Mouse (Mus musculus): ENCODE data around the gene Zfp385a. TPM values are rescaled to one million over a fixed set of nuclear protein-coding genes. Genes with fewer than 3 reads are reported as not detected.

Gene Zfp385a
- polyA plus RNA-seq, 1 experiment from 2014 or later = 10.1 TPM

- H3K4me3 ChIP-seq (ENCODE audit: low read depth, low read length) = no peak overlapping the region
- no peak overlapping the region for H3K4me2 ChIP-seq (ENCODE audit: low read depth, low read length)
- no peak overlapping the region for H3K9ac ChIP-seq (replicated peaks)
- H3K4me1 ChIP-seq (ENCODE audit: insufficient read depth) = peaks cover 11% of the 10 kb centered on the region
- peaks cover 14% of the 10 kb centered on the region for H3K36me3 ChIP-seq (replicated peaks; ENCODE audit: insufficient read depth, low read length)
- DNase-seq = no peak
- TF ChIP-seq EP300 (IDR thresholded peaks at IDR 0.05; ENCODE audit: low read depth) (no peak), CTCF (IDR thresholded peaks at IDR 0.05; ENCODE audit: low read depth) (no peak)
- no peak for ATAC-seq
- H3K27me3 ChIP-seq (ENCODE audit: insufficient read depth, low read length) = no peaks in the 10 kb centered on the region
- no peak overlapping the region for H3K27ac ChIP-seq (ENCODE audit: low read depth)
- no peaks in the 10 kb centered on the region for H3K9me3 ChIP-seq (ENCODE audit: low read length)
These were observed 22.8 kb downstream of the Zfp385a start for GRCm38 (mm10) chr15:103317120-103317519.

GRCm38 (mm10) chr15:103315979-103316776 is 23.7 kb downstream of the Zfp385a start:
- no peaks in the 10 kb centered on the region for H3K27me3 ChIP-seq (ENCODE audit: insufficient read depth, low read length)
- DNase-seq (peak; percentile 32), ATAC-seq (peak; percentile 20; the same call in 1 of the 2 replicates)
- no peaks in the 10 kb centered on the region for H3K9me3 ChIP-seq (ENCODE audit: low read length)
- WGBS (ENCODE audit: insufficient replicate concordance) = 75% methylated on average over 10 of the region's 10 CpGs
- no peak overlapping the region for H3K9ac ChIP-seq (replicated peaks)
- H3K4me3 ChIP-seq (ENCODE audit: low read depth, low read length) = no peak overlapping the region
- peaks cover 14% of the 10 kb centered on the region for H3K36me3 ChIP-seq (replicated peaks; ENCODE audit: insufficient read depth, low read length)
- no peak overlapping the region for H3K4me2 ChIP-seq (ENCODE audit: low read depth, low read length)
- TF ChIP-seq EP300 (IDR thresholded peaks at IDR 0.05; ENCODE audit: low read depth) (no peak), CTCF (IDR thresholded peaks at IDR 0.05; ENCODE audit: low read depth) (no peak)
- no peak overlapping the region for H3K27ac ChIP-seq (ENCODE audit: low read depth)
- peaks cover 9% of the 10 kb centered on the region for H3K4me1 ChIP-seq (ENCODE audit: insufficient read depth)

GRCm38 (mm10) chr15:103315011-103315502 is 24.8 kb downstream of the Zfp385a start:
- DNase-seq (peak; percentile 77), ATAC-seq (peak; percentile 58)
- 39% methylated on average over 18 of the region's 18 CpGs for WGBS (ENCODE audit: insufficient replicate concordance)
- TF ChIP-seq CTCF (IDR thresholded peaks at IDR 0.05; ENCODE audit: low read depth) = peak; percentile 78
- no peak for TF ChIP-seq EP300 (IDR thresholded peaks at IDR 0.05; ENCODE audit: low read depth)
- H3K9ac ChIP-seq (replicated peaks) = no peak overlapping the region
- peak overlapping the region; percentile 10 for H3K4me2 ChIP-seq (ENCODE audit: low read depth, low read length)
- H3K27ac ChIP-seq (ENCODE audit: low read depth) = no peak overlapping the region
- H3K4me3 ChIP-seq (ENCODE audit: low read depth, low read length) = no peak overlapping the region
- no peaks in the 10 kb centered on the region for H3K27me3 ChIP-seq (ENCODE audit: insufficient read depth, low read length)
- peaks cover 11% of the 10 kb centered on the region for H3K4me1 ChIP-seq (ENCODE audit: insufficient read depth)
- H3K9me3 ChIP-seq (ENCODE audit: low read length) = no peaks in the 10 kb centered on the region
- peaks cover 14% of the 10 kb centered on the region for H3K36me3 ChIP-seq (replicated peaks; ENCODE audit: insufficient read depth, low read length)

DNA sequence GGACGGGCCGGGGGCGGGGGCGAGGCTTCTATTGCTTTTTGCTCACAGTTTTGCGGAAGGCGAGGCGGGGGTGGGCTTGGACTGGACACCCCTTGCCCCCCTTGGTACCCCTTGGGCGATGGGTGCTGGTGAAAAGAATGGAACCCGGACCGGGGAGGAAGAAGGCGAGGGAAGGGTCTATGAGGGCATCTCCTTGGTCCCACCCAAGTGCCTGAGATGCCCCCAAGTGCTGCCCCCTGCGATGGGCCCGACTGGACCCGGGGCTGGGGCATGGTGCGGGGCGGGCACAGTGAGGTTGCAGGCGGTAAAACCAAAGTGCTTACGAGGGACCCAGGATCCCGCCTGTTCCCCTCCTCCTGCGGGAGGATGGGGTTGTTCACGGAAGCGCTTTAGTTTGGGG is 25.7 kb downstream of the Zfp385a start:
- peak overlapping the region; percentile 10; the same call in 1 of the 2 replicates for H3K4me2 ChIP-seq (ENCODE audit: low read depth, low read length)
- no peak for ATAC-seq

GRCm38 (mm10) chr15:103313495-103314095 is 26.3 kb downstream of the Zfp385a start:
- Histone ChIP-seq H3K4me3 (ENCODE audit: low read depth, low read length) (no peak overlapping the region), H3K4me2 (ENCODE audit: low read depth, low read length) (no peak overlapping the region), H3K9me3 (ENCODE audit: low read length) (no peaks in the 10 kb centered on the region), H3K9ac (replicated peaks) (no peak overlapping the region), H3K4me1 (ENCODE audit: insufficient read depth) (peaks cover 17% of the 10 kb centered on the region), H3K27ac (ENCODE audit: low read depth) (0 out of 2 replicates have a peak overlapping the region, but pooled peaks have one; percentile 48), H3K36me3 (replicated peaks; ENCODE audit: insufficient read depth, low read length) (peaks cover 14% of the 10 kb centered on the region), H3K27me3 (ENCODE audit: insufficient read depth, low read length) (no peaks in the 10 kb centered on the region)
- ATAC-seq = no peak
- DNase-seq = peak; percentile 43
- 28% methylated on average over 18 of the region's 18 CpGs for WGBS (ENCODE audit: insufficient replicate concordance)
- TF ChIP-seq EP300 (IDR thresholded peaks at IDR 0.05; ENCODE audit: low read depth) (no peak), CTCF (IDR thresholded peaks at IDR 0.05; ENCODE audit: low read depth) (peak; percentile 87)

More for the DNA sequence above, 25.7 kb downstream of the Zfp385a start:
- TF ChIP-seq CTCF (IDR thresholded peaks at IDR 0.05; ENCODE audit: low read depth) (no peak), EP300 (IDR thresholded peaks at IDR 0.05; ENCODE audit: low read depth) (no peak)
- H3K36me3 ChIP-seq (replicated peaks; ENCODE audit: insufficient read depth, low read length) = peaks cover 14% of the 10 kb centered on the region
- DNase-seq = no peak
- H3K4me1 ChIP-seq (ENCODE audit: insufficient read depth) = peaks cover 11% of the 10 kb centered on the region
- H3K27ac ChIP-seq (ENCODE audit: low read depth) = no peak overlapping the region
- H3K9me3 ChIP-seq (ENCODE audit: low read length) = no peaks in the 10 kb centered on the region
- no peak overlapping the region for H3K4me3 ChIP-seq (ENCODE audit: low read depth, low read length)
- H3K9ac ChIP-seq (replicated peaks) = no peak overlapping the region
- WGBS (ENCODE audit: insufficient replicate concordance) = 77% methylated on average over 22 of the region's 22 CpGs
- H3K27me3 ChIP-seq (ENCODE audit: insufficient read depth, low read length) = no peaks in the 10 kb centered on the region

GRCm38 (mm10) chr15:103310365-103310910 is 29.5 kb downstream of the Zfp385a start, which contains the start of gene Gpr84:
Gpr84 (minus strand) TSS chr15:103310612.
- Histone ChIP-seq H3K9ac (replicated peaks) (no peak within 1 kb of the TSS), H3K4me3 (ENCODE audit: low read depth, low read length) (peak within 1 kb of the TSS; percentile 30), H3K27ac (ENCODE audit: low read depth) (peak within 1 kb of the TSS; percentile 60), H3K9me3 (ENCODE audit: low read length) (no peaks in the 10 kb centered on the region), H3K4me2 (ENCODE audit: low read depth, low read length) (peak within 1 kb of the TSS; percentile 65), H3K27me3 (ENCODE audit: insufficient read depth, low read length) (0 out of 2 replicates have a peak, but pooled peaks cover 2% of the 10 kb centered on the region), H3K4me1 (ENCODE audit: insufficient read depth) (peaks cover 40% of the 10 kb centered on the region), H3K36me3 (replicated peaks; ENCODE audit: insufficient read depth, low read length) (no peaks in the 10 kb centered on the region)
- TF ChIP-seq EP300 (IDR thresholded peaks at IDR 0.05; ENCODE audit: low read depth) = no peak
- TF ChIP-seq CTCF (IDR thresholded peaks at IDR 0.05; ENCODE audit: low read depth) = no peak
- WGBS (ENCODE audit: insufficient replicate concordance) = 20% methylated on average over 6 of the region's 6 CpGs
- DNase-seq (no peak), ATAC-seq (no peak)

Data from liver, postnatal 0 days (tissue).